Mouse (Mus musculus) T-helper 1 cell (primary cell): ENCODE measurements at regions not wholly inside any gene's neighbourhood (a gene's known extent, or its start where the extent isn't known, plus 50 kb on each side); places are given as distances from the start of the nearest gene placed in this dataset.

Experiments used
- in situ Hi-C: fragments of 300-600 bp; cut with MboI, MseI; formaldehyde crosslinking; loops from one replicate; pipeline ENCODE4 v1.15.1; 2025; ENCODE audit warnings: high pct_unique_total_duplicates

- in situ Hi-C loops, result loop anchor here (5.0 kb wide), 1 partner anchor 586 kb away; no protein-coding TSS in a partner anchor
Measured at GRCm38 (mm10) chr16:76191135-76191534, 169.1 kb upstream of the Samsn1 start.

DNA sequence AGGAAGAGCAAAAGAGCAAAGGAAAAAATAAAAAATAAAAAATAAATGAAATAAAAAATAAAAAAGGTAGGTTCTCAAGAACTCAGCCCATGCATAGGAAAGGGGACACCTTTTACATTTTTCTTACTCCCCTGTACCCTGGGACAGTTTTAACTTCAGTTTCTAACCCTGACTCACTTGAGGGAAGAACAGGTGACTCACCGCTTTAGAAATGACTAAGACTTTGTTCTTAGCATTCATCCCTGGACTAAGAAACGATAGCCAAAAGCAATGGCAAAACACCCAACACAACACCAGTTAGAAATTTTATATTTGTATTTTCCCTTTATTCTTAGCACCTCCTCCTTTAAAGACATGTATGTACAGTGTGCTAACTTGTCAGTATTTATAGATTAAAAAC, 161.5 kb upstream of the Samsn1 start:
- in situ Hi-C loops, result no loop called here

- in situ Hi-C loops, result no loop called here
Measured at GRCm38 (mm10) chr16:76183105-76183504, 161.0 kb upstream of the Samsn1 start.

DNA sequence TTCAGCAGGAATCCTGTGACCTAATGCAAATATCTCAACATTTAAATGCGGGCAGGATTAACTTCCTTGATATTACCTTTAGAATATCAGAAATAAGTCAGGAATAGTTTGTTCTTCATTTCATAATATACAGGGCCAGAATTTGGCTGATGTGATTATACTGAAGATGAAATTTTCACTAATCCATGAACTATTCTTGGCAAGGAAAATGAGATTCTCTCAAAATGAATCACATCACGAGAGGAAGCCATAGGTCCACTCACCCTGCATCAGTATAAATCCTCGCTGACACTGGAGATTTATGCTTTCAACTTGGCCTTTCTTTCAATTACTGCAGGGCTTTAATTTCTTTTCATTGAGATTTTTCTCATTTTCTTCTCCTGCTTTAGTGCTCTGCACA, 159.5 kb upstream of the Samsn1 start:
- in situ Hi-C loops, result no loop called here

- in situ Hi-C loops, result no loop called here
Measured at GRCm38 (mm10) chr16:76167651-76168050, 145.6 kb upstream of the Samsn1 start.

GRCm38 (mm10) chr16:76160879-76161278, 138.8 kb upstream of the Samsn1 start:
- in situ Hi-C loops, result no loop called here

- in situ Hi-C loops, result no loop called here
Measured at GRCm38 (mm10) chr16:76158585-76158984, 136.5 kb upstream of the Samsn1 start.

- in situ Hi-C loops, result no loop called here
Measured at GRCm38 (mm10) chr16:76153766-76154525, 131.9 kb upstream of the Samsn1 start.

GRCm38 (mm10) chr16:76149581-76149980, 127.5 kb upstream of the Samsn1 start:
- in situ Hi-C loops, result no loop called here

- in situ Hi-C loops, result loop anchor here (5.0 kb wide), 1 partner anchor 357 kb away; no protein-coding TSS in a partner anchor
Measured at GRCm38 (mm10) chr16:76133892-76134291, 111.8 kb upstream of the Samsn1 start.

DNA sequence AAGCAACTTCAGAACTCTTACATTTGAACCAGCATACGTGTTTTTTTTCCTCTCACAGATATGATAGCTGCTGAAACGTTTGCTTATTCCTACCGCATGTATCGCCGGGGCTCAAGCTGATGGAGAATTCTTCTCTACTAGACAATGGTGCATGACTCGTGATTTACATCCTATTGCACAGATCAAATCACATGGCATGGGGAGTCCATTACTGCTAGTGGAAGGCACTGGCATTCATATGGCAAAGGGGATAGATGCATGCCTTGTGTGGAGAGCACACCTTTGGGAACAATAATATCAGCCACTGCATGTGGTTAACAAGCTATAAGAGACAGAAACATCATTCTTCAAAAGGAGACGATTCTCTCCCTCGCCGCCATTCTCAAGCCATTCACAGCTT, 108.4 kb upstream of the Samsn1 start:
- in situ Hi-C loops, result loop anchor here (5.0 kb wide), 1 partner anchor 353 kb away; no protein-coding TSS in a partner anchor

- in situ Hi-C loops, result loop anchor here (5.0 to 10.0 kb wide), 2 partner anchors 353 to 435 kb away; no protein-coding TSS in a partner anchor
Measured at GRCm38 (mm10) chr16:76129982-76130381, 107.9 kb upstream of the Samsn1 start.

GRCm38 (mm10) chr16:76123021-76123384, 100.9 kb upstream of the Samsn1 start:
- in situ Hi-C loops, result loop anchor here (10.0 kb wide), 1 partner anchor 428 kb away; no protein-coding TSS in a partner anchor

DNA sequence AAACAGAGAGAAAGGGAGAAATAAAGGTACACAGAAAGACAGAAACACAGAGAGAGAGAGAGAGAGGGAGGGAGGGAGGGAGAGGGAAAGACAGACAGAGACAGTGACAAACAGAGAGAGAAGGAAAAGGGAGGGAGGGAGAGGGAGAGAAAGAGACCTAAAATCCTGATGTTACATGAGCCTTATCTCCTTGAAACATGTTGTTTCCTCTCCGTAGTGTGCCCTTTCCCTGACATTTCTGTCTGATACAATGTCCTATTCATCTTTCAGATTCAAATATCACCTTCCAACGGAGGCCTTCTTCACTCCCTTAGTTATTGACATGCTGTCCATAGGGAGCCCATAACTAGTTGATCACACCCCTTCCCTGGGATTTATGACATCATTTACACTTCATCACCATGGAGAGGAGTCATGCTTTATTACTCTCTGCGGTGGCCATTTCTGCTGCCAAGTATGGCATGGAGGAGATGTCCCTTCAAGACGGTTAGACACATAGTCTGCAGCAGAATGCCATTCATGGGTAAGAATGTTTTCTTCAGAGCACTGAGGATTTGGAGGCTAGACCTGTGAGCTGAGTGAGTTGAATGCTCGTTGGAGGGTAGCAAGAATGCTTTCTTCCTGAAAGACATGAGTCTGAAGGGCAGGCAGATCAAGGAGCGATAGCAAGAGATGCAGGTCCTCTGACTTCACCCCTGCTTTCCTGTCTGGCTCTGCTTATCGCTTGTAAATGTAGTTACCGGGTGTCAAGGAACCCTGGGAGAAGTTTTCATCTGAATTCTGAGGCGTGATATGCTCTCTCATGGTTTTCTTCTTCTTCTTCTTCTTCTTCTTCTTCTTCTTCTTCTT, 100.3 kb upstream of the Samsn1 start:
- in situ Hi-C loops, result loop anchor here (10.0 kb wide), 1 partner anchor 428 kb away; no protein-coding TSS in a partner anchor

GRCm38 (mm10) chr16:76120712-76121111, 98.6 kb upstream of the Samsn1 start:
- in situ Hi-C loops, result loop anchor here (10.0 kb wide), 1 partner anchor 426 kb away; no protein-coding TSS in a partner anchor

DNA sequence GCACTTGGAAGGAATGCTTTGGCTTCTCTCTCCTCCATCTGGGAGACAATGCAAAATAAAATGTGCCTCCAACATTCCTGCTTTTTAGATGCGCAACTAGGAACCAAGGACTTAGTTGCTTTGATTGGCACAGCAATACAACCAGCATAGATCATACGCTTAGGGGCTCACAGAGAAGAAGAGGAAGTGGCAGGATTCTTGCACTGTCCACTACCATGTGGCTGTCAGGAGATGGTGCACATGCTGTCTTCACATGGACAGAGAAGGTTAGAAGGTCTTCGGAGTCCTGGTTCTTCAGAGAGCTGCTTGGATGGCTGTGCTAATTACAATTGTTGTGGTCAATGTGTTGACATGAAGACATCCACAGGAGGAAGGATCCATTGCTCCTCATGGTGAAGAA, 88.3 kb upstream of the Samsn1 start:
- in situ Hi-C loops, result no loop called here

- in situ Hi-C loops, result no loop called here
Measured at GRCm38 (mm10) chr16:76108464-76108863, 86.4 kb upstream of the Samsn1 start.

GRCm38 (mm10) chr16:76104673-76105072, 82.6 kb upstream of the Samsn1 start:
- in situ Hi-C loops, result no loop called here

- in situ Hi-C loops, result no loop called here
Measured at GRCm38 (mm10) chr16:76101773-76102172, 79.7 kb upstream of the Samsn1 start.

DNA sequence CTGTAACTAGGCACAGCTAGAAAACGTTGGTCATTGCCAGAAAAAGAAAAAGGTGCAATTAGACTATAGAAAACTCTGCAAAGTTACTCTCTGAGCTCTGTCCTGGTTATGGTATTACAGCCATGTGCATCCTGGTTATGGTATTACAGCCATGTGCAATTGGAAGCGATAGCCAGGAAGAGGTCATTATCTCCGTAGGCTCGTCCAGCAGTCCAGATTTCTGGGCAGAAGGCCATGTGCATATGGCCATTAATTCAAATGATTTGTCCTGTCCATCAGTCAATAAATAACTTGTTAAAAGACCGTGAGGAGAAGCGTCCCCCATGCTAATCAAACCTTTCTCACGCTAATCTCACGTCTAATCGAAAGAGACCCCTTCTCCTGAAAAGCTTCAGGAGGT, 75.7 kb upstream of the Samsn1 start:
- in situ Hi-C loops, result loop anchor here (10.0 kb wide), 1 partner anchor 1077 kb away; no protein-coding TSS in a partner anchor

GRCm38 (mm10) chr16:76096363-76096762, 74.3 kb upstream of the Samsn1 start:
- in situ Hi-C loops, result loop anchor here (10.0 kb wide), 1 partner anchor 1078 kb away; no protein-coding TSS in a partner anchor

GRCm38 (mm10) chr16:76085363-76085762, 63.3 kb upstream of the Samsn1 start:
- in situ Hi-C loops, result no loop called here
